Mouse (Mus musculus): Measurements from ENCODE around the gene Rtl10.
A peak's percentile ranks its signal among the peaks of the same experiment; 100 is the strongest.

The Rtl10 gene

DNA sequence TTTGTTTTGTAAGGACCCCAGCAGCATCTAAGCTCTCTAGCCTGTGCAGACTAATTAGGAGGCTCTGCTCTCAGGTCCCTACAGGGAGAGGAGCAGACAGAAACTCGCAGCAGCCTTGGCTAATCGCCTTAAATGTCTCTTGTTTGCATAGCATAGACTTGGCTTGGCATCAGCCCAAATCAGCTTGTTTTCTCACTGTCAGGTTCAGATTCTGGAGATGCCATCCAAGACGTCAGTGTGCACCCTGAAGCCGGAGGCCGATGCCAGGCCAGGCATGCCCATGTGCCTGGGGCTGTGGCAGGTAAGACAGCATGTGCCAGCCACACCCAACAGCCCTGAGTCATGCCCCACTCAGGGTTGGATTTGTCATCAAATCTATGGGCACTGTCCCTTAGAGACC lies 49.2 kb downstream of the Rtl10 start:
- DNase-seq (ENCODE audit: low read depth, low spot score): peak; percentile 16

Measured in brain, adult 2 months (tissue).